Mouse (Mus musculus) limb, embryonic 13.5 days (tissue): ENCODE data around the gene Tead1. TPM values are rescaled to one million over a fixed set of nuclear protein-coding genes. Genes with fewer than 3 reads are reported as not detected.

ENCODE experiments used
- ATAC-seq: fragments of 200-750 bp; cut with Nextera tagmentation; 2 replicates; pipeline ENCODE4 v1.8.0; 2017; ENCODE audit warnings: low read depth, moderate number of reproducible peaks, moderate TSS enrichment; ENCODE audit not compliant: low FRiP score
- H3K27ac ChIP-seq: fragments of 300-500 bp; sonication (generic); 2 replicates; pipeline ENCODE4 v1.5.1; 2015; ENCODE audit warnings: inconsistent platforms, mild to moderate bottlenecking, moderate library complexity
- H3K27me3 ChIP-seq: fragments of 300-500 bp; sonication (generic); 2 replicates; pipeline ENCODE4 v1.6.1; 2015; ENCODE audit warnings: mild to moderate bottlenecking, inconsistent platforms
- H3K36me3 ChIP-seq: fragments of 300-500 bp; sonication (generic); 2 replicates; pipeline ENCODE4 v1.6.1; 2015; ENCODE audit warnings: inconsistent platforms, mild to moderate bottlenecking, moderate library complexity
- H3K4me1 ChIP-seq: fragments of 300-500 bp; sonication (generic); 2 replicates; pipeline ENCODE4 v1.6.1; 2015; ENCODE audit warnings: inconsistent platforms
- H3K4me2 ChIP-seq: fragments of 300-500 bp; sonication (generic); replicated peaks from 2 replicates; pipeline ENCODE4 v1.6.1; 2015; ENCODE audit warnings: inconsistent platforms, mild to moderate bottlenecking, moderate library complexity
- H3K4me3 ChIP-seq: fragments of 300-500 bp; sonication (generic); 2 replicates; pipeline ENCODE4 v1.5.1; 2015; ENCODE audit warnings: moderate library complexity, mild to moderate bottlenecking, inconsistent platforms
- H3K9ac ChIP-seq: fragments of 300-500 bp; sonication (generic); 2 replicates; pipeline ENCODE4 v1.6.1; 2015; ENCODE audit warnings: mild to moderate bottlenecking, inconsistent platforms
- H3K9me3 ChIP-seq: fragments of 300-500 bp; sonication (generic); 2 replicates; pipeline ENCODE4 v1.6.1; 2016; ENCODE audit warnings: inconsistent platforms
- WGBS: fragments of 180-500 bp; shearing (Covaris S2); methylation state at CpG from one replicate; pipeline ENCODE4 v1.1.7; 2015; 5-methylcytosine and 5-hydroxymethylcytosine counted together
- polyA plus RNA-seq: library from polyadenylated mRNA; unstranded; fragments of >200 nt; fragmentation: Nextera tagmentation; extraction: Ambion mirVana; gene quantifications from 2 replicates; pipeline ENCODE4 v1.2.1, GENCODE M21; 2015

Gene Tead1
- polyA plus RNA-seq, 1 experiment from 2014 or later, result 30.8 TPM

GRCm38 (mm10) chr7:112810752-112811151 lies 131.6 kb downstream of the Tead1 start:
- no peak overlapping the region for H3K4me2 ChIP-seq
- H3K36me3 ChIP-seq, result no peaks in the 10 kb centered on the region
- no peak overlapping the region for H3K27ac ChIP-seq
- no peak for ATAC-seq
- peaks cover 48% of the 10 kb centered on the region for H3K4me1 ChIP-seq
- no peak overlapping the region for H3K4me3 ChIP-seq
- H3K9ac ChIP-seq, result no peak overlapping the region
- H3K9me3 ChIP-seq, result no peaks in the 10 kb centered on the region
- WGBS, result 39% methylated on average over 7 of the region's 7 CpGs
- no peaks in the 10 kb centered on the region for H3K27me3 ChIP-seq

- WGBS, result 61% methylated on average over 10 of the region's 10 CpGs
- H3K36me3 ChIP-seq, result no peaks in the 10 kb centered on the region
- H3K9ac ChIP-seq, result no peak overlapping the region
- no peak for ATAC-seq
- H3K9me3 ChIP-seq, result no peaks in the 10 kb centered on the region
- peaks cover 39% of the 10 kb centered on the region for H3K4me1 ChIP-seq
- no peaks in the 10 kb centered on the region for H3K27me3 ChIP-seq
- H3K4me3 ChIP-seq, result no peak overlapping the region
- no peak overlapping the region for H3K27ac ChIP-seq
- no peak overlapping the region for H3K4me2 ChIP-seq
Measured at GRCm38 (mm10) chr7:112812037-112812775, 133.1 kb downstream of the Tead1 start.

DNA sequence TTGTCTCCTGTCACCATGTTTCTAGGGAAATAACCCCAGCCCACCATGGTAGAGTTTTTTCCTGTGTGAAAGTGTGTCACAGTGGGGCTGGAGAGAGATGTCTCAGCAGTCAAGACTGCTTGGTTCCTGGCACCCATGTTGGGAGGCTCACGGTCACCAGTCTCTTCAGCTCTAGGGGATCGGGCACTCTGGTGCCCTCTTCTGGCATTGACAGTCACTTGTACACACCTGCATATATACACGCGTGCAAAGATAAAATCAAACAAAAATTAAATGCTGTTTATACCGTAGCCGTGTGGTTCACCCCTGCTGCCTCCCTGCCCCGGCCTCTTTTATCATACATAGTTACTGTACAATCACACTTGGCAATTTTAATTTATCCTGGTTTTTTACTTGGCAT lies 134.0 kb downstream of the Tead1 start:
- 95% methylated on average over 7 of the region's 7 CpGs for WGBS
- no peak overlapping the region for H3K9ac ChIP-seq
- H3K9me3 ChIP-seq, result no peaks in the 10 kb centered on the region
- H3K27ac ChIP-seq, result no peak overlapping the region
- peaks cover 38% of the 10 kb centered on the region for H3K4me1 ChIP-seq
- no peaks in the 10 kb centered on the region for H3K36me3 ChIP-seq
- ATAC-seq, result no peak
- no peak overlapping the region for H3K4me2 ChIP-seq
- H3K4me3 ChIP-seq, result no peak overlapping the region
- H3K27me3 ChIP-seq, result no peaks in the 10 kb centered on the region

GRCm38 (mm10) chr7:112813731-112814306 lies 134.7 kb downstream of the Tead1 start:
- no peak overlapping the region for H3K4me2 ChIP-seq
- H3K36me3 ChIP-seq, result no peaks in the 10 kb centered on the region
- H3K4me3 ChIP-seq, result no peak overlapping the region
- no peaks in the 10 kb centered on the region for H3K27me3 ChIP-seq
- H3K9me3 ChIP-seq, result no peaks in the 10 kb centered on the region
- no peak for ATAC-seq
- WGBS, result 70% methylated on average over 8 of the region's 8 CpGs
- H3K27ac ChIP-seq, result no peak overlapping the region
- H3K9ac ChIP-seq, result no peak overlapping the region
- H3K4me1 ChIP-seq, result peaks cover 36% of the 10 kb centered on the region

DNA sequence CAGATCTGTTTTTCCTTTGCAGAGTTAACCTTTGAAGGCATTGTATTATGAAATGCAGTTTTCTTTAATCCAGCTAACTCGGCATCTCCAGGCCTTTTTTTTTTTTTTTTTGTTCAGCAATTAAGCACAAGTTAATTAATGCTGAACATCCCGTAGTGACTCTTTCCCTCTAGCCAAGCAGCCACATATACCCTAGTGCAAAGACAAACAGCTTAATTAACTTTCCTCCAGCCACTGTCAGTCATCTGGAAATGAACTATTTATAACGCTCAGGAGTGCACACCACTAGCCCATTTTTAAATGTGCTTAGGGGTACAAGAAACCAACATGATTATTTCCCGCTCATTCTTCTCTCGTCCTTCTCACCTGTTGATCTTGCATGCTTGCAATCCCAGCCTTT lies 136.9 kb downstream of the Tead1 start:
- Histone ChIP-seq H3K9me3 (no peaks in the 10 kb centered on the region), H3K4me3 (no peak overlapping the region), H3K9ac (no peak overlapping the region), H3K27me3 (no peaks in the 10 kb centered on the region), H3K36me3 (no peaks in the 10 kb centered on the region), H3K27ac (no peak overlapping the region), H3K4me1 (peaks cover 44% of the 10 kb centered on the region), H3K4me2 (no peak overlapping the region)
- 57% methylated on average over 5 of the region's 5 CpGs for WGBS
- ATAC-seq, result no peak

DNA sequence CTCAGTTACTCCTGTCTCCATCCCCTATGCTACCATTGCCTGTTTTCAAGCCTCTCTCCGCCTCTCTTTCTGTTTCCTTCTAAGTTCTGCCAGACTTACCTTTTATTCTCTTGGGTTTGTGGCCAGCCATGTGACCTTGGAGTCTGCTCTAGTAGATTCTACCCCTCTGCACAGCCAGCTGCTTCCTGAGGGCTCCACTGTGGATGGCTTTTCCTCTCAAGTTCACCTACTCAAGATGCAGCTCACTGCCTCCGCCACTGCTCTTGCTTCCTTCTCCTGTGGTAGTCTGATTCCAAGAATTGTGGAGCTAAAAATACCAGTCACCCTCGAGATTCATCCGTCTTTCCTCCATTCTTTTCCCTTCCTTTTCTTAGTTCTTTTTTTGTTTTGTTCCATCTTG lies 140.7 kb downstream of the Tead1 start:
- ATAC-seq, result no peak
- Histone ChIP-seq H3K9me3 (no peaks in the 10 kb centered on the region), H3K27ac (no peak overlapping the region), H3K4me2 (no peak overlapping the region), H3K4me3 (no peak overlapping the region), H3K9ac (no peak overlapping the region), H3K36me3 (no peaks in the 10 kb centered on the region), H3K27me3 (no peaks in the 10 kb centered on the region), H3K4me1 (peaks cover 81% of the 10 kb centered on the region)
- 51% methylated on average over 4 of the region's 4 CpGs for WGBS

DNA sequence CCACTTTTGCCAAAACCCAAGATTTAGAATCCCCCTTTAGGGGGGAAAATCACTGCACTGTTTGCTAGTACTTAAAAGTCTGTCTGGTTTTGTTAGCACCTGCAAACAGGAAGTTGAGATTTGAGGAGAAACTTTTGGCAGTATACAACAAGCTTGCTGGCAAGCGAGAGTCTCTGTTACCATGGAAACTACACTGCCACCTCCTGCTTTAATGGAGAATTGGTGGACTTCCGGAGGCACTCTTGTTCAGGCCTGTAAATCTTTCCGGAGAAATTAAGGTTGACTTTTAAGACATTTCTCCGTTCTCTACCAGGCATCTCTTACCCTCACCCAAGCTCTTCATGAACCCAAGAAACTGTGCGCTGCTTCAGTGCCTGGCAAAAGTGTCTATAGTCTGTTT lies 143.8 kb downstream of the Tead1 start:
- H3K9me3 ChIP-seq, result no peaks in the 10 kb centered on the region
- no peak overlapping the region for H3K9ac ChIP-seq
- peak overlapping the region; percentile 49 for H3K4me2 ChIP-seq
- no peaks in the 10 kb centered on the region for H3K27me3 ChIP-seq
- H3K4me1 ChIP-seq, result peaks cover 93% of the 10 kb centered on the region
- no peak for ATAC-seq
- H3K36me3 ChIP-seq, result no peaks in the 10 kb centered on the region
- H3K27ac ChIP-seq, result no peak overlapping the region; the same call in 1 of the 2 replicates
- WGBS, result 7% methylated on average over 5 of the region's 5 CpGs
- H3K4me3 ChIP-seq, result no peak overlapping the region

GRCm38 (mm10) chr7:112823621-112824020 lies 144.5 kb downstream of the Tead1 start:
- H3K27me3 ChIP-seq, result no peaks in the 10 kb centered on the region
- no peak overlapping the region for H3K9ac ChIP-seq
- H3K27ac ChIP-seq, result no peak overlapping the region
- peak overlapping the region; percentile 49 for H3K4me2 ChIP-seq
- 7% methylated on average over 5 of the region's 5 CpGs for WGBS
- no peak for ATAC-seq
- no peak overlapping the region for H3K4me3 ChIP-seq
- H3K4me1 ChIP-seq, result peaks cover 97% of the 10 kb centered on the region
- no peaks in the 10 kb centered on the region for H3K36me3 ChIP-seq
- H3K9me3 ChIP-seq, result no peaks in the 10 kb centered on the region

DNA sequence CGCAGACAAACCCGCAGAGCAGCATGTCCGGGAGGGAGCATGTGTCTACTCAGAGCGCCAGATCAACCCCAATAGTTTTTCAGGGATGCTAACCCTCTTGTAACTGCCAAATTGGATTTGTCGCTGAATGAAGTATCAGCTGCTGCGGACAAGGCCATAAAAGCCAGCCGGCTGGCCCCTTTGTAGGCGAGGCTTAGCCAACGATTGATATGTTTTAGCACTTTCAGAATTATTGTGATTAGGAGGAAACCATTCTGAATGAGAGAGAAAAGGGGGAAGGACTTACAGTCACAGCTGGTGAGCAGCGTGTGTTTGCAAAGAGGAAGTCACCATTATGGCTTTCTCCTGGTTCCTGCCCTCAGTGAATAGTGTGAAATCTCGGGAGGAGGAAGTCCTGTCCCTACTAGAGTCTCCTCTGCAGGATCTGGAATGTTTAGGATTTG lies 146.2 kb downstream of the Tead1 start:
- Histone ChIP-seq H3K9ac (no peak overlapping the region), H3K4me3 (no peak overlapping the region), H3K4me2 (peak overlapping the region; percentile 52), H3K9me3 (no peaks in the 10 kb centered on the region), H3K36me3 (no peaks in the 10 kb centered on the region), H3K27me3 (no peaks in the 10 kb centered on the region), H3K4me1 (peaks cover 90% of the 10 kb centered on the region), H3K27ac (peak overlapping the region; percentile 83)
- ATAC-seq, result no peak
- WGBS, result 7% methylated on average over 11 of the region's 11 CpGs

DNA sequence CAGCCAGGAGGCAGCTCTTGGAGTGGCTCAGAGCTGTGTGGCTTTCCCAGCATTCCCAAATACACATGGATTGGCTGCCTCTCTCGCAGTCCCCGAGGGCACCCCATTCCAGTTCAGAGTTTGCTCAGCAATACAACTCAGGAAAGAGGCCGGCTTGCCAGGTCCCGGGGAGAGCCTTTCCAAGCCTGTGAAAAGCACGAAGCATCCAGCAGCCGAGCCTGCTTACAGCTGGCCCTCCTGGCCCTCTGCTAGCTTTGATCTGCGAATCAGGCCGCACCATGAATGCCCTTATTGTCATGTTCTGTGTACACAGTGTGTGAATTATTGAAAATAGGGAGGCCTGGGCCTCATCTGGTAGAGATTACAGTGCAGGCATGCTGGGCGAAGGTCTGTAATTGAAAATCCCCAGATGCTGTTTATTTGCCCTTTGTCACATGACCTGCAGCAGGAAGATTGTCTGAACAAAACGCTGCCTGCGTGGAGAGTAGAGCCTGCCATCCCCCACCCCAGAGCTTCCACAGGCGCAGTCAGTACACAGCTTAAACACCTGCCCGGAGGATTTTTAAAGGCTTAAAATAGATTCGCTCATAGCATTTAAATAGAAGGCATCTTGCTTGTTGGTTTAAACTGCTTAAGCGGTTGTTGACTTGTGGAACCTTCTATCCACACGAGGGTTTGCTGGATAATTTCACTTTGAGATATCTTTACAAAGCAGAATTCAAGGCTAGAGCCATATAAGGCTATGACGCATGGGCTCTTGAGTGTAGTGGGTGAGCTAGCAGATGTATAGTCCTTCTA lies 147.2 kb downstream of the Tead1 start:
- Histone ChIP-seq H3K4me3 (no peak overlapping the region), H3K4me1 (peaks cover 81% of the 10 kb centered on the region), H3K36me3 (no peaks in the 10 kb centered on the region), H3K27ac (peak overlapping the region; percentile 83), H3K27me3 (no peaks in the 10 kb centered on the region), H3K4me2 (peak overlapping the region; percentile 52), H3K9ac (0 out of 2 replicates have a peak overlapping the region, but pooled peaks have one; percentile 25), H3K9me3 (no peaks in the 10 kb centered on the region)
- 6% methylated on average over 17 of the region's 17 CpGs for WGBS
- ATAC-seq, result peak; percentile 76

- peaks cover 64% of the 10 kb centered on the region for H3K4me1 ChIP-seq
- 32% methylated on average over 10 of the region's 10 CpGs for WGBS
- peak overlapping the region; percentile 44; the same call in 1 of the 2 replicates for H3K27ac ChIP-seq
- no peak overlapping the region for H3K4me2 ChIP-seq
- H3K36me3 ChIP-seq, result no peaks in the 10 kb centered on the region
- H3K9ac ChIP-seq, result no peak overlapping the region
- ATAC-seq, result no peak
- H3K4me3 ChIP-seq, result no peak overlapping the region
- no peaks in the 10 kb centered on the region for H3K9me3 ChIP-seq
- no peaks in the 10 kb centered on the region for H3K27me3 ChIP-seq
Measured at GRCm38 (mm10) chr7:112828016-112828695, 149.0 kb downstream of the Tead1 start.

- Histone ChIP-seq H3K9ac (no peak overlapping the region), H3K4me3 (no peak overlapping the region), H3K4me1 (peaks cover 62% of the 10 kb centered on the region), H3K27me3 (no peaks in the 10 kb centered on the region), H3K36me3 (no peaks in the 10 kb centered on the region), H3K9me3 (no peaks in the 10 kb centered on the region), H3K4me2 (no peak overlapping the region), H3K27ac (no peak overlapping the region)
- no peak for ATAC-seq
Measured at GRCm38 (mm10) chr7:112828696-112829022, 149.5 kb downstream of the Tead1 start.
